Mouse (Mus musculus) stomach, postnatal 0 days (tissue): ENCODE measurements around the gene Vmn1r32.

ENCODE experiments used
- CTCF ChIP-seq: IDR thresholded peaks from 2 replicates; pipeline ENCODE4 v1.5.1; 2016; ENCODE audit warnings: antibody characterized with exemption, low read depth, mild to moderate bottlenecking, moderate library complexity
- EP300 ChIP-seq: optimal IDR thresholded peaks from 2 replicates; pipeline ENCODE3; 2016; ENCODE audit warnings: antibody characterized with exemption

DNA sequence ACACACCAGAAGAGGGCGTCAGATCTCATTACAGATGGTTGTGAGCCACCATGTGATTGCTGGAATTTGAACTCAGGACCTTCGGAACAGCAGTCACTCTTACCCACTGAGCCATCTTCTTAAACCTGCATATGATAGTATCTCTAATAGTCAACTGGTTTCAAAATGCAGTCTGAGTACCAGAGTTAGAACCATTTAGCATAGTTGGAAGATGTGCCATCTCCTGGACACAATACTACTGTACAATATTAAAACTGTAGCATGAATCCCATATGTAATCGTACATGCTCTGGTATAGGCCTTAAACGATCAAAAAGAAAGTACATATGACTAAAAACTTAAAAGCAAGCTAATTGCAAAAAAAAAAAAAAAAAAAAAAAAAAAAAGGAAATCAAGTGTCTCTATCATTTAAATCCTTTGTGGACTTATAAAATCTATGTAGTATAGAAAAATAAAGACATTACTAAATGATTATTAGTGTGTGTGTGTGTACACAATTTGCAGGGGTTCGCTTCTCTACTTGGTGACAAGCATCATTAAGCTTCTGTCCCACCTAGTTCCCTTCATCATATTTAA is 25.4 kb downstream of the Vmn1r32 start:
- no peak for TF ChIP-seq CTCF
- no peak for TF ChIP-seq EP300
